Mouse (Mus musculus): ENCODE measurements around the gene Hsf4.

GRCm38 (mm10) chr8:105231503-105232320 lies 37.9 kb upstream of the Hsf4 start:
- TF ChIP-seq EP300 (IDR thresholded peaks at IDR 0.05; ENCODE audit: low read depth) (no peak), CTCF (IDR thresholded peaks at IDR 0.05; ENCODE audit: low read depth) (no peak)

All from heart, postnatal 0 days (tissue).